Mouse (Mus musculus) heart, embryonic 14.5 days (tissue): Measurements from ENCODE around the gene Cbfa2t3. TPM values are rescaled to one million over a fixed set of nuclear protein-coding genes. Genes with fewer than 3 reads are reported as not detected.

Experiments used
- ATAC-seq: fragments of 200-750 bp; cut with Nextera tagmentation; 2 replicates; pipeline ENCODE4 v1.8.0; 2017; ENCODE audit warnings: low read depth, moderate TSS enrichment; ENCODE audit not compliant: insufficient number of reproducible peaks, insufficient read depth, low FRiP score
- H3K27ac ChIP-seq, 2 experiments: fragments of 200-500 bp in 1 of 2; fragments of 300-500 bp in 1 of 2; sonication (generic) in 1 of 2; replicated peaks in 1 of 2; 2 replicates each; pipeline ENCODE4 v1.5.1; 2012 to 2014; ENCODE audit warnings: low read depth in 2 of 2, low read length in 2 of 2, control low read depth in 1 of 2, mild to moderate bottlenecking in 1 of 2, mixed read lengths in 1 of 2; ENCODE audit not compliant: control insufficient read depth in 1 of 2, insufficient read depth in 1 of 2
- H3K27me3 ChIP-seq: fragments of 300-500 bp; sonication (generic); 2 replicates; pipeline ENCODE4 v1.6.1; 2014; ENCODE audit warnings: mild to moderate bottlenecking, low read length, control low read depth; ENCODE audit not compliant: control insufficient read depth, insufficient read depth
- H3K36me3 ChIP-seq: fragments of 300-500 bp; sonication (generic); 2 replicates; pipeline ENCODE4 v1.6.1; 2014; ENCODE audit warnings: mild to moderate bottlenecking, control low read depth, low read length, mixed read lengths; ENCODE audit not compliant: control insufficient read depth, insufficient read depth
- H3K4me1 ChIP-seq, 2 experiments: fragments of 200-500 bp in 1 of 2; fragments of 300-500 bp in 1 of 2; sonication (generic) in 1 of 2; 2 replicates each; pipeline ENCODE4 v1.6.1; 2012 to 2014; ENCODE audit warnings: low read length in 2 of 2, control low read depth in 1 of 2, mixed read lengths in 1 of 2; ENCODE audit not compliant: control insufficient read depth in 2 of 2, insufficient read depth in 2 of 2
- H3K4me2 ChIP-seq: fragments of 300-500 bp; sonication (generic); 2 replicates; pipeline ENCODE4 v1.6.1; 2014; ENCODE audit warnings: mild to moderate bottlenecking, low read length
- H3K4me3 ChIP-seq, 2 experiments: fragments of 200-500 bp in 1 of 2; fragments of 300-500 bp in 1 of 2; sonication (generic) in 1 of 2; 2 replicates each; pipeline ENCODE4 v1.5.1; 2012 to 2014; ENCODE audit warnings: low read length in 2 of 2, mild to moderate bottlenecking in 2 of 2, control low read depth in 1 of 2, low read depth in 1 of 2, moderate library complexity in 1 of 2; ENCODE audit not compliant: control insufficient read depth in 1 of 2, insufficient read depth in 1 of 2
- H3K9ac ChIP-seq: fragments of 300-500 bp; sonication (generic); 2 replicates; pipeline ENCODE4 v1.6.1; 2014; ENCODE audit warnings: mild to moderate bottlenecking, low read length
- H3K9me3 ChIP-seq: fragments of 300-500 bp; sonication (generic); 2 replicates; pipeline ENCODE4 v1.6.1; 2016; ENCODE audit warnings: low read length, control low read depth; ENCODE audit not compliant: control insufficient read depth
- WGBS: fragments of 180-500 bp; shearing (Covaris S2); extraction: QIAGEN DNeasy Blood & Tissue Kit; methylation state at CpG from one replicate; pipeline ENCODE4 v1.1.7; 2014; 5-methylcytosine and 5-hydroxymethylcytosine counted together
- polyA plus RNA-seq: library from polyadenylated mRNA; unstranded; fragments of >200 nt; fragmentation: Nextera tagmentation; extraction: Ambion mirVana; gene quantifications from 2 replicates; pipeline ENCODE4 v1.2.1, GENCODE M21; 2014

The Cbfa2t3 gene
- polyA plus RNA-seq, 1 experiment from 2014 or later = 6.2 TPM

DNA sequence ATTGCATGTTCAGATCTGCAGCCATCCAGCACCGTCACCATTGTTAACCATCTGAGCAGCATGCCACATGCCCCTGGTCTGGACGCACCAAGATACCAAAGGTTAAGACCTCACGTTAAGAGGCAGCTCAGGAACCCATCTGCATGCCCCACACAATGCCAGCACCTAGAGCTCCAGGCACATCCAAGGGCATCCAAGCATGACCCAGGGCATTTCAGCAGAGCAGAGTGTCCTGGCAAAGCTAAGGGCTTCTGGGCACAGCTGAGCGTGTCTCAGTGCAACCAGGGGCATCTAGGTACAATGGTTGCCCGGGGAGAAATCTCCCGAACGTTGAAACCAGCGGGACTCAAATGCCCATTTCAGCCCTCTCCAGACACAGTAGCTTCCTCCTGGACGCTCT, 98.2 kb downstream of the Cbfa2t3 start:
- Histone ChIP-seq H3K9ac (no peak overlapping the region), H3K36me3 (peaks cover 15% of the 10 kb centered on the region), H3K4me2 (no peak overlapping the region), H3K27ac (no peak overlapping the region), H3K27me3 (no peaks in the 10 kb centered on the region), H3K4me3 (no peak overlapping the region), H3K4me1 (peaks cover 9 to 13% of the 10 kb centered on the region in 2 experiments), H3K9me3 (no peaks in the 10 kb centered on the region)
- 92% methylated on average over 9 of the region's 9 CpGs for WGBS
- no peak for ATAC-seq

DNA sequence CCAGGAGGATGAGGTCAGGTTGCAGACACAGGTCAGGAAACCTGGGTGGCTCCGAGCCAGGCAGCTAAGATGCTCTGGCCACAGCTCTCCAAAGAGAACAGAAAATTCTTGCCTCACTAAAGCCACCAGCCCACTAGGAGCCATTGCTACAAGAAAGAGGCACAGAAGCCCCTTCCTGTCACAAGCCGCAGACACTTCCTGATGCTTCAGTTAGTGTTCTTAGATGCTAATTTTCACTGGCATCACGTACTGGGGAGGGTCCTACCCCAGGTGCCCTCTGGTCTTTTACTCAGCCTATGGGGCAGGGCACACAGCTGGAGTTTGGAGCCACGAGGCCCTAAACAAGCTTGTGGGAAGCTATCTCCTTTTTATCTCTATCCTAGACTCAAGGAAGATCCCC, 102.9 kb downstream of the Cbfa2t3 start:
- peaks cover 27% of the 10 kb centered on the region for H3K36me3 ChIP-seq
- no peaks in the 10 kb centered on the region for H3K9me3 ChIP-seq
- H3K4me2 ChIP-seq = no peak overlapping the region
- H3K9ac ChIP-seq = no peak overlapping the region
- ATAC-seq = no peak
- 49% methylated on average over 4 of the region's 4 CpGs for WGBS
- no peaks in the 10 kb centered on the region for H3K27me3 ChIP-seq
- H3K27ac ChIP-seq = no peak overlapping the region
- H3K4me1 ChIP-seq = peaks cover 0 to 2% of the 10 kb centered on the region in 2 experiments; a peak in 1 of 4 replicates
- no peak overlapping the region for H3K4me3 ChIP-seq

DNA sequence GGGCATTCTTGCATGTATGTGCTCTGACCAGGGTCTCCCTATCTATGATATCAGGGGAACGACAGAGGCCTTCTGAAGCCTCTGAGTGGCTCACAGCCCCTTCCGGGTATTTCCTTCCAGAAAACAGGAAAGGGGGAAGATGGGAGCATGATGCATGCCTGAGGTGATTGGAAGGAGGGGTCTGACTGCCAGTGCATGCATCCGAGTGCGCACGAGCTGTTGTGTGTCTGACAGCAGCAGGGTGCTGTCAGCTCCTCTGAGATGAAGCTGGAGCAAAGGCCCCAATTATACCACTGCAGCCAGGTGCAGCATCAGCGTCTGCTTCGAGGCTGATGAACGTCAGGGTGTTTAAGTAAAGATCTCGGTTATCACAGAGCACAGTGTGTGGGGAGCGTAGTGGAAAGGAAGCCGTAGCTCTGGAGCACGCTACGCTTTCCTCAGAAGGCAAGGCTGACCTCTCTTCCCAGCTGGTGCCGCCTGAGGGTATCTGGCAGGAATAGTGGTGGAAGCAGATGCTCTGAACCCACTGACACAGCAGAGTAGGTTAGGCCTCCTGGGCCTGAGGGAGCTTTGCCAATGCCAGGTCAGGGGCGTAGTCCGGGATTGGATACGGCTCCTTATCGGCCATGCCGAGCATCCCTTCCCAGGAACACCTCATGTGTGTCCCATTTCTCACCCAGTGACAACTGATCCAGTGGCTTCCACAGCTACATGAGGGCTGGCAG, 105.0 kb downstream of the Cbfa2t3 start:
- H3K4me2 ChIP-seq = no peak overlapping the region
- H3K27me3 ChIP-seq = no peaks in the 10 kb centered on the region
- H3K9me3 ChIP-seq = no peaks in the 10 kb centered on the region
- no peak overlapping the region for H3K4me3 ChIP-seq
- no peak overlapping the region for H3K27ac ChIP-seq
- no peak for ATAC-seq
- H3K4me1 ChIP-seq = peaks cover 0 to 2% of the 10 kb centered on the region in 2 experiments; a peak in 1 of 4 replicates
- WGBS = 66% methylated on average over 19 of the region's 19 CpGs
- no peak overlapping the region; the same call in 1 of the 2 replicates for H3K9ac ChIP-seq
- H3K36me3 ChIP-seq = peaks cover 24% of the 10 kb centered on the region

DNA sequence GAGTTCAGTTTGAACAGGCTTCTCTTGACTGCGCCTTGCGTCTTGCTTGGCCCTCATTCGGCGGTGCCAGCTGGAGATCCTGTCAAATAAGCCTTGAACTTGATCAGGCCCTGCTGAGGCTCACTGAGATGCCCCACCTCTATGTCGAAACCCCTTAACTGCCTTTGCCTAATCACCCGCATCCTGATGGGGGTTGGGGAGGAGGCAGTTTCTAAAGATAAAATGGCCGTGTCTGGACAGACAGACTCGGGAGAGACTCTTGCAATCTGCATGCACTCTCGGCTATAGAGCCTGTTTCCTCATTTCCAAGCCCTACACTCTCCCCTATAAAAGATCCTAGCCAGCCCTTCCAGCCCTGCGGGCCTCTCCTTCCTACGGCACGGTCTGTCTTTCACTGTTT, 105.7 kb downstream of the Cbfa2t3 start:
- 59% methylated on average over 12 of the region's 12 CpGs for WGBS
- no peak overlapping the region for H3K27ac ChIP-seq
- no peak overlapping the region for H3K4me2 ChIP-seq
- no peak overlapping the region for H3K4me3 ChIP-seq
- no peaks in the 10 kb centered on the region for H3K27me3 ChIP-seq
- H3K9me3 ChIP-seq = no peaks in the 10 kb centered on the region
- H3K36me3 ChIP-seq = peaks cover 21% of the 10 kb centered on the region
- H3K9ac ChIP-seq = no peak overlapping the region; the same call in 1 of the 2 replicates
- ATAC-seq = no peak
- H3K4me1 ChIP-seq = peaks cover 0 to 2% of the 10 kb centered on the region in 2 experiments; a peak in 1 of 4 replicates

DNA sequence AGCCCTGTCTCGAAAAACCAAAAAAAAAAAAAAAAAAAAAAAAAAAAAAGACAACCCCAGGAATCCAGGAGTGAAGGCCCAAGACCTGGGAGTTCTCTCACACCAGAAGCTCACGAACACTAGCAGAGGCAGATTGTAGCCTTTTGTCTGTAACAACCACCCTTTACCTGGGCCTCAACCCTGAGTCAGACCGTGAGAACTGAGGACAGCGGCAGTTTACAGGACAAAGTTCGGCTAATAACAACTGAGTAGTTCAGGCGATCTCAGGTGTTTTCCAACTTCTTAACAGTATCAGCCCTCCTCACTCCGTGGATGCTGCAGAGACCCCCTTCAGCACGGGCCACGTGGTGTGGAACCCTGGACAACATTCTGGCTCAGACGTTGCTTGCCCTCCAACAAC, 112.2 kb downstream of the Cbfa2t3 start:
- no peak for ATAC-seq
- WGBS = 86% methylated on average over 10 of the region's 10 CpGs
- Histone ChIP-seq H3K4me2 (no peak overlapping the region), H3K4me3 (no peak overlapping the region), H3K4me1 (peaks cover 0 to 4% of the 10 kb centered on the region in 2 experiments; a peak in 2 of 4 replicates), H3K9ac (no peak overlapping the region), H3K27me3 (no peaks in the 10 kb centered on the region), H3K36me3 (no peaks in the 10 kb centered on the region), H3K9me3 (no peaks in the 10 kb centered on the region), H3K27ac (no peak overlapping the region)

DNA sequence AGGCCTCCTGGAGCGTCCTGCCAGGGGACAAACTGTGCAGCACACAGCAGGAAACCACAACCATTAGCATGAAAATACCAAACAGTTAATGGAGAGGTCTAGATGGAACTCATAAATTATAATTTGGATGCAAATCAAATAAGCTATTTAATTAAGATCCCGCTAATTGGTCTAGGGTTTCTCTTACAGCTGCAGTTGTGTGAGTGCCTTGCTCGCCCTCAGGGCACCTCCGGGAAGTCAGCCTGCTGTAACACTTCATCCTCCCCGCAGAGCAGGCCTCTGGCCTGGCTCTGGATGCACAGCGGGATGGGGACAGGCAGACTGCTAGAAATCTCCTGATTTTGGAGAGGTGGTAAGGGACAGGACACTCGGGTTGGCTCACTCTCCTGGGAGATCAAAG, 112.7 kb downstream of the Cbfa2t3 start:
- H3K4me1 ChIP-seq = peaks cover 0 to 4% of the 10 kb centered on the region in 2 experiments; a peak in 2 of 4 replicates
- ATAC-seq = no peak
- H3K4me3 ChIP-seq = no peak overlapping the region
- WGBS = 79% methylated on average over 7 of the region's 7 CpGs
- H3K27ac ChIP-seq = no peak overlapping the region
- no peaks in the 10 kb centered on the region for H3K36me3 ChIP-seq
- no peak overlapping the region for H3K9ac ChIP-seq
- H3K9me3 ChIP-seq = no peaks in the 10 kb centered on the region
- no peaks in the 10 kb centered on the region for H3K27me3 ChIP-seq
- H3K4me2 ChIP-seq = no peak overlapping the region

DNA sequence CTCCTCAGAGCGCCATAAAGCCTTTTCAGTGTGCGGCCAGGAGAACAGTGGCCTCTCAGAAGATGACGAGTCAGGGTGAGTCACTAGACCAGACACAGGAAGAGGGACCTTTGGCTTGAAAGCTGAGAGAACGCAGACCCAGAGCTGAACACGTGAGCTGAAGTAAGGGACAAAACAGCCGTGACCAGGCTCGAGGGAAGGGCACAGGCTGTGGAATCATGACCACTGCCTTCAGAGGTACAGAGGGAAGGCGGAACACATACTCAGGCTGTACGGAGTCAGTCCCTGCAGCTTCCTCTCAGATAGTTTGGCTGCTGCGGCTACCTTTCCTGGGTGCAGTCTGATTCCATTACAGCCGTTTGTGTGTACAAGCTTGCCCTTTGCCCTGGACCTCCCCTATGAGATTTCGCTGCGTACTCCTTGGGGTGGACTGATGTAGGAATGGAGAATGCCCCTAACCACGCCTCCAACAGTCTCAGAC, 113.5 kb downstream of the Cbfa2t3 start:
- peaks cover 0 to 4% of the 10 kb centered on the region in 2 experiments; a peak in 2 of 4 replicates for H3K4me1 ChIP-seq
- no peak overlapping the region for H3K4me3 ChIP-seq
- WGBS = 51% methylated on average over 14 of the region's 14 CpGs
- H3K9me3 ChIP-seq = no peaks in the 10 kb centered on the region
- H3K9ac ChIP-seq = no peak overlapping the region
- no peak overlapping the region for H3K27ac ChIP-seq
- ATAC-seq = no peak
- H3K4me2 ChIP-seq = no peak overlapping the region
- no peaks in the 10 kb centered on the region for H3K36me3 ChIP-seq
- H3K27me3 ChIP-seq = no peaks in the 10 kb centered on the region
